Mouse (Mus musculus): ENCODE data around the gene Arf3. TPM values are rescaled to one million over a fixed set of nuclear protein-coding genes. Genes with fewer than 3 reads are reported as not detected.

Arf3 gene
- polyA plus RNA-seq, 1 experiment from 2014 or later, result 99.9 TPM

DNA sequence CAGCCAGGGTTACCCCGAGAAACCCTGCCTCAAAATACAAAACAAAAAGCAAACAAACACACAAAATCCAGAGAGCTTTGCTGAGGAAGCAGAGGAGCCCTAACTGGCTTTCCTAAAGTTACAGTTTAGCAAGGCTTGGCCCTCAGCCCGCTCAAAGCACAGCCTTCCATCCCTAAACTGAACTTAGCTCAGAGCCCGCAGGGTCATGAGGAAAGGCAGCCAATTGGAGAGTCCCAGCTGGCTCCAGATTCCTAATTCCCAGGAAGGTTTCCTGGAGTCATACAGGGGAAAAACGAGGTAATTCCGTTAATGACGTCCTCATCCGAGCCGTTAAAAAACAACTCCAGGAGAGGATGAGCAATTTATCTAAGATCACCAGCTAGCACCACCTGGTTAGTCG is 67.3 kb downstream of the Arf3 start:
- H3K4me2 ChIP-seq (ENCODE audit: low read length), result no peak overlapping the region
- H3K27me3 ChIP-seq (replicated peaks; ENCODE audit: control insufficient read depth, insufficient read depth, low read length), result peaks cover 2% of the 10 kb centered on the region
- no peak overlapping the region for H3K9ac ChIP-seq (replicated peaks; ENCODE audit: low read depth, low read length)
- 52% methylated on average over 9 of the region's 9 CpGs for WGBS
- H3K4me3 ChIP-seq (replicated peaks; ENCODE audit: low read length), result no peak overlapping the region
- ATAC-seq, result no peak
- no peak overlapping the region for H3K27ac ChIP-seq (ENCODE audit: low read length)
- no peaks in the 10 kb centered on the region for H3K36me3 ChIP-seq (ENCODE audit: control insufficient read depth, insufficient read depth)
- H3K9me3 ChIP-seq (ENCODE audit: control insufficient read depth, low read length), result no peaks in the 10 kb centered on the region
- peaks cover 13% of the 10 kb centered on the region for H3K4me1 ChIP-seq (replicated peaks; ENCODE audit: control insufficient read depth, insufficient read depth, low read length)

DNA sequence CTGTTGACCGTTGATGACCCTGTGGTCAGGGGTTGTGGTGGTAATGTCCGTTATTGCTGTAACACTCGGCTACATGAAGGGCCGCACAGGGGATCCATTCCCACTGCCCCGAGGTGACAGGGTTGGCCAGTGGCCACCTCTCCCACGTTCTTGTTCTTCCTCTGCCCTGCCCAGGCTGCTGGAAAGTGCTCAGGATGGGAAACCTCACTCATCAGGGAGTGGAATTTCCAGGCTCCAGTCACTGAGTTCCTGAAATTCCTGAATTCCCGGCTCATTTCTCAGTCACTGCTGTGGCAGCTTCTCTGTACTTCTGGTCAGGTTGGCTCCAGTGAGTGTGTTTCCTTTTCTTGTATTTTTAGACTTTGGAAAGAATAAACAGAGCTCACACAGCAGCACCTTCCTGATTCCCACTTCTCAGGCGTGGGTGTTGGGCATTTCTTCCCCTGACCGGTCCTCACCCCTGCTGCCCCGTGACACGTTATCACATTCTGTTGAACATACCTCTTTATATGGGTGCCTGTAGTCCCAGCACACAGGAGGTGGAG is 70.8 kb downstream of the Arf3 start:
- ATAC-seq, result no peak
- no peaks in the 10 kb centered on the region for H3K9me3 ChIP-seq (ENCODE audit: control insufficient read depth, low read length)

DNA sequence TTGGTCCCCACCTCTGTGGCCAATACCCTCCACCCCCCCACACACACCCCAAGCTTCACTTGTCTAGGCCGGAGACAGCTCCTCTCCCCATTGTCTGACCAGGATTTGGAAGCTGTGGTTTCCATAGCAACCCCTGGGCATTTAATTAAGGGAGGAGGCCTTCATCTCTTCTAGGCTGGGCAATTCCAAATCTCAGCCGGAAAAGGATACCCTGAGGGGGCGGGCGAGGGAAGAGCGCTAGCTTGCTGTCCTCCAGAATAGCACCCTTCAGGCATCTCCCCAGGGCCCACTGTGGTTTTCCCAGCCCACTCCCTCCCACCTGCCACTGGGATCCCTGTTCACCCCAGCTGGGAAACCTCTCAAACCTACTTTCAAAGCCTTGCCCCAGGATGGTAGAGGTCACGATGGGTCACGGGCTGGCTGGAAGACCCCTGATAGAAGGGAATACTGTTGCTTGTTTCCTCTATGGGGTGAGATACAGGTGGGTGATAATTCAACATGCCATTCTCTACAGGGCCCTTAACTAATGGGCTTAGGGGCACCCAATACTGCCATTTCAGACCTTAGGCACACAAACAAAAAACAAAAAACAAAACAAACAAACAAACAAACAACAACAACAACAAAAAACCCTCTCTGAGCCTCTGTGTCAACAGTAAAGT is 71.4 kb downstream of the Arf3 start:
- Histone ChIP-seq H3K4me1 (replicated peaks; ENCODE audit: control insufficient read depth, insufficient read depth, low read length) (peaks cover 7% of the 10 kb centered on the region), H3K36me3 (ENCODE audit: control insufficient read depth, insufficient read depth) (no peaks in the 10 kb centered on the region), H3K27me3 (replicated peaks; ENCODE audit: control insufficient read depth, insufficient read depth, low read length) (no peaks in the 10 kb centered on the region), H3K9ac (replicated peaks; ENCODE audit: low read depth, low read length) (no peak overlapping the region), H3K4me3 (replicated peaks; ENCODE audit: low read length) (no peak overlapping the region), H3K4me2 (ENCODE audit: low read length) (no peak overlapping the region), H3K9me3 (ENCODE audit: control insufficient read depth, low read length) (no peaks in the 10 kb centered on the region), H3K27ac (ENCODE audit: low read length) (no peak overlapping the region)
- no peak for ATAC-seq
- 10% methylated on average over 7 of the region's 7 CpGs for WGBS

More for the DNA sequence above, 70.8 kb downstream of the Arf3 start:
- no peaks in the 10 kb centered on the region for H3K36me3 ChIP-seq (ENCODE audit: control insufficient read depth, insufficient read depth)
- H3K4me3 ChIP-seq (replicated peaks; ENCODE audit: low read length), result no peak overlapping the region
- no peaks in the 10 kb centered on the region for H3K27me3 ChIP-seq (replicated peaks; ENCODE audit: control insufficient read depth, insufficient read depth, low read length)
- H3K4me2 ChIP-seq (ENCODE audit: low read length), result no peak overlapping the region
- peaks cover 7% of the 10 kb centered on the region for H3K4me1 ChIP-seq (replicated peaks; ENCODE audit: control insufficient read depth, insufficient read depth, low read length)
- WGBS, result 59% methylated on average over 11 of the region's 11 CpGs
- H3K27ac ChIP-seq (ENCODE audit: low read length), result no peak overlapping the region
- no peak overlapping the region for H3K9ac ChIP-seq (replicated peaks; ENCODE audit: low read depth, low read length)

DNA sequence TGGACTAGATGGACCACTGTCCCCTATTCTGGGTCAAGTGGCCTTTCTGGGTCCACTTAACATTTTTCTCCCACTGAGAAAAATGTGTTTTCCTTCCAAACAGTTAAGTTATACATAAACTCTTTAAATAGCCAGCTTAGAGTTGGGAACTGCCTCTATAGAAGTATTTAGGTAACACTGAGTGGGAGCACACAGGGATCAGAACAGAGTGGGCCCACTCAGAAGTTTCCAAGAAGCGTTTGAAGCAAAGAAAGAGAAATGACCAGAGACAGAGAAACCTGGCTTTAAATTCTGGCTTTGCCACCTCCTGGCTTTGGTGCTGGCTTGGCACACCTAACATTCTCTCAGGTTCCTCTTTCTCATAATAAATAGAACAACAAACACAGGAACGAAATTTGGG is 73.3 kb downstream of the Arf3 start:
- no peak overlapping the region for H3K4me3 ChIP-seq (replicated peaks; ENCODE audit: low read length)
- no peak for ATAC-seq
- H3K36me3 ChIP-seq (ENCODE audit: control insufficient read depth, insufficient read depth), result no peaks in the 10 kb centered on the region
- no peaks in the 10 kb centered on the region for H3K27me3 ChIP-seq (replicated peaks; ENCODE audit: control insufficient read depth, insufficient read depth, low read length)
- H3K4me2 ChIP-seq (ENCODE audit: low read length), result no peak overlapping the region
- H3K9me3 ChIP-seq (ENCODE audit: control insufficient read depth, low read length), result no peaks in the 10 kb centered on the region
- H3K4me1 ChIP-seq (replicated peaks; ENCODE audit: control insufficient read depth, insufficient read depth, low read length), result peaks cover 7% of the 10 kb centered on the region
- no peak overlapping the region for H3K9ac ChIP-seq (replicated peaks; ENCODE audit: low read depth, low read length)
- H3K27ac ChIP-seq (ENCODE audit: low read length), result no peak overlapping the region
- WGBS, result 71% methylated on average over 2 of the region's 2 CpGs

Other genes with a start within 250 kb of the Arf3 start
- 130 and 141 TPM in 2 replicates for gene Kansl2, start 228.9 kb downstream of the Arf3 start, polyA plus RNA-seq (2015; fragmentation: Nextera tagmentation; extraction: Ambion mirVana)
- 74.5 and 78.4 TPM in 2 replicates for gene Ccnt1, start 192.3 kb downstream of the Arf3 start, polyA plus RNA-seq (2015; fragmentation: Nextera tagmentation; extraction: Ambion mirVana)
- 0.56 TPM in 1 of 2 replicates, not detected in the other for gene 4930415O20Rik, start 192.2 kb downstream of the Arf3 start, polyA plus RNA-seq (2015; fragmentation: Nextera tagmentation; extraction: Ambion mirVana)
- 11.2 and 16.1 TPM in 2 replicates for gene Adcy6, start 153.1 kb downstream of the Arf3 start, polyA plus RNA-seq (2015; fragmentation: Nextera tagmentation; extraction: Ambion mirVana)
- 138 and 168 TPM in 2 replicates for gene Cacnb3, start 132.4 kb downstream of the Arf3 start, polyA plus RNA-seq (2015; fragmentation: Nextera tagmentation; extraction: Ambion mirVana)
- gene Ddx23, start 100.3 kb downstream of the Arf3 start, polyA plus RNA-seq (2015; fragmentation: Nextera tagmentation; extraction: Ambion mirVana), result 17.6 and 25.5 TPM in 2 replicates
- 15.5 and 16.4 TPM in 2 replicates for gene Rnd1, start 85.8 kb downstream of the Arf3 start, polyA plus RNA-seq (2015; fragmentation: Nextera tagmentation; extraction: Ambion mirVana)
- gene Ccdc65, start 55.0 kb downstream of the Arf3 start, polyA plus RNA-seq (2015; fragmentation: Nextera tagmentation; extraction: Ambion mirVana), result 2.9 and 4.2 TPM in 2 replicates
- 3.7 and 5.7 TPM in 2 replicates for gene Fkbp11, start 35.0 kb downstream of the Arf3 start, polyA plus RNA-seq (2015; fragmentation: Nextera tagmentation; extraction: Ambion mirVana)
- not detected in 2 replicates for gene Wnt10b, start 14.9 kb upstream of the Arf3 start, polyA plus RNA-seq (2015; fragmentation: Nextera tagmentation; extraction: Ambion mirVana)
- 0.10 and 0.42 TPM in 2 replicates for gene Wnt1, start 26.6 kb upstream of the Arf3 start, polyA plus RNA-seq (2015; fragmentation: Nextera tagmentation; extraction: Ambion mirVana)
- 0.46 and 0.58 TPM in 2 replicates for gene Ddn, start 46.3 kb upstream of the Arf3 start, polyA plus RNA-seq (2015; fragmentation: Nextera tagmentation; extraction: Ambion mirVana)
- 79.5 and 89.2 TPM in 2 replicates for gene Prkag1, start 68.3 kb upstream of the Arf3 start, polyA plus RNA-seq (2015; fragmentation: Nextera tagmentation; extraction: Ambion mirVana)
- 11.0 and 12.8 TPM in 2 replicates for gene Kmt2d, start 108.0 kb upstream of the Arf3 start, polyA plus RNA-seq (2015; fragmentation: Nextera tagmentation; extraction: Ambion mirVana)
- gene Rhebl1, start 131.3 kb upstream of the Arf3 start, polyA plus RNA-seq (2015; fragmentation: Nextera tagmentation; extraction: Ambion mirVana), result 51.2 and 52.7 TPM in 2 replicates
- 0.65 and 0.66 TPM in 2 replicates for gene Dhh, start 135.3 kb upstream of the Arf3 start, polyA plus RNA-seq (2015; fragmentation: Nextera tagmentation; extraction: Ambion mirVana)
- gene Lmbr1l, start 155.0 kb upstream of the Arf3 start, polyA plus RNA-seq (2015; fragmentation: Nextera tagmentation; extraction: Ambion mirVana), result 43.0 and 54.9 TPM in 2 replicates
- 1,178 and 1,185 TPM in 2 replicates for gene Tuba1b, start 171.4 kb upstream of the Arf3 start, polyA plus RNA-seq (2015; fragmentation: Nextera tagmentation; extraction: Ambion mirVana)
- gene Gm49450, start 190.3 kb upstream of the Arf3 start, polyA plus RNA-seq (2015; fragmentation: Nextera tagmentation; extraction: Ambion mirVana), result not detected in 2 replicates
- 16,411 and 16,831 TPM in 2 replicates for gene Tuba1a, start 190.5 kb upstream of the Arf3 start, polyA plus RNA-seq (2015; fragmentation: Nextera tagmentation; extraction: Ambion mirVana)

All from forebrain, embryonic 16.5 days (tissue).